Comparison of ENCODE assay signal across 11 mouse cellular contexts in the genomic region with DNA sequence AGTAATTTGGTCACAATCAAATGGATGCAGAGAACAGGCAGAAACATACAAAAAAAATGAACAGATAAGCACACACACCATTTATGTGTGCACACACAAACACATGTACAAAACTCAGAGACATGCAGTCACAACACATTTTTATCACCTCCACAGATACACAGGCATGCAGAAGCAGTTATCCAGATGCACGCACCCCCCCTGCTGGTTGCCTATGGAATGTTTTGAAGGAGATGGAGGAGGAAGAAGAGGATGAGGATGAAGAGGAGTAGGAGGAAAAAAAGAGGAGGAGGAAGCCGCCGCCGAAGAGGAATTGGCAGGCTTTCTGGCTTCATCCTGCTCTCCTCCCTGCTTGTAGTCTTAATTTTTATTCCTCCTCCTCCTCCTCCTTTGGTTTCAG. TPM values are rescaled to one million over a fixed set of nuclear protein-coding genes. Genes with fewer than 3 reads are reported as not detected.
DNase-seq lines count a peak whose midpoint lies in the region; TF ChIP-seq lines count a peak whose summit lies in the region.
"Had no signal": no experiment of that assay in that cellular context is flagged by ENCODE, and none has a peak within 500 bp of the region (broad histone marks: within the 10 kb centered on the region; RNA-seq: fewer than 3 reads in every experiment).

No protein-coding gene starts in this region.

- no peak for TF ChIP-seq EP300 in heart, adult 2 months (IDR thresholded peaks at IDR 0.05; ENCODE audit: insufficient read depth, low read depth, low read length)

- H3K79me2 ChIP-seq in heart, adult 2 months (replicated peaks; ENCODE audit: control insufficient read depth, insufficient read depth, low read length), result no peaks in the 10 kb centered on the region

- TF ChIP-seq CTCF in heart, adult 2 months (IDR thresholded peaks at IDR 0.05), result peak; percentile 47

- 34% methylated on average over 4 of the region's 4 CpGs for WGBS in heart, adult 2 months

- no peak overlapping the region for H3K27ac ChIP-seq in heart, adult 2 months

- H3K9ac ChIP-seq in heart, adult 2 months (ENCODE audit: low read depth, low read length), result no peak overlapping the region

- no peaks in the 10 kb centered on the region for H3K36me3 ChIP-seq in heart, adult 2 months (ENCODE audit: control insufficient read depth, insufficient read depth, low read length)

- no peaks in the 10 kb centered on the region for H3K4me1 ChIP-seq in heart, adult 2 months (ENCODE audit: control insufficient read depth, insufficient read depth, low read length)

- no peaks in the 10 kb centered on the region for H3K27me3 ChIP-seq in heart, adult 2 months (ENCODE audit: control insufficient read depth, insufficient read depth, low read length)

- DNase-seq in heart, adult 2 months, result no peak
- DNase-seq in heart, postnatal 25 days (ENCODE audit: low spot score), result no peak
- peak; percentile 40 for DNase-seq in right cerebral cortex, adult 18-20 months
- no peak for DNase-seq in right cerebral cortex, postnatal 4 days
- DNase-seq in brain, adult 2 months (ENCODE audit: low read depth, low spot score), result peak; percentile 49
- DNase-seq in retina, embryonic 14.5 days (ENCODE audit: low spot score), result peak; percentile 34
- no peak for DNase-seq in left cerebral cortex, postnatal 4 days
- DNase-seq in frontal cortex, postnatal 25 days (ENCODE audit: low spot score in 2 of 2), result no peak

- no peak overlapping the region for H3K4me3 ChIP-seq in heart, adult 2 months
- H3K4me3 ChIP-seq: erythroblast, embryonic 14.5 days had no signal

- TF ChIP-seq POLR2A in heart, adult 2 months (IDR thresholded peaks at IDR 0.05; ENCODE audit: insufficient read depth, low read depth, low read length), result no peak

- intact Hi-C loops in heart, adult 2 months (cut with DNase I), result no loop called here
- intact Hi-C loops in heart, postnatal 25 days (cut with DNase I), result no loop called here
- intact Hi-C loops in left cerebral cortex, postnatal 4 days (cut with DNase I), result no loop called here

RNA-seq across cellular contexts. Expression of gene Fcer2a, which starts 11.7 kb away (rescaled TPM):
- total RNA-seq in heart, adult 2 months (2021), result under 1 TPM; 0.29 to 0.32 TPM
- 0.76 and 0.98 TPM in 2 replicates for polyA plus RNA-seq in heart, adult 2 months (2012; rRNA removed)
- total RNA-seq in heart, postnatal 25 days (2021), result under 1 TPM; 0.29 to 0.59 TPM
- not detected for total RNA-seq in left cerebral cortex, postnatal 4 days (2021)
- total RNA-seq: left cerebral cortex, adult 8-10 months had no signal
- polyA plus RNA-seq: erythroblast, embryonic 14.5 days; heart, embryonic 14.5 days had no signal

RNA-seq across cellular contexts. Expression of gene Clec4g, which starts 14.7 kb away (rescaled TPM):
- total RNA-seq in heart, adult 2 months (2021), result under 1 TPM; 0.66 to 0.70 TPM
- polyA plus RNA-seq in heart, adult 2 months (2012; rRNA removed), result 0.45 and 1.3 TPM in 2 replicates
- under 1 TPM; 0.65 to 0.67 TPM for total RNA-seq in heart, postnatal 25 days (2021)
- total RNA-seq in left cerebral cortex, postnatal 4 days (2021), result not detected

RNA-seq across cellular contexts. Expression of gene Trappc5, which starts 29.6 kb away (rescaled TPM):
- total RNA-seq in heart, adult 2 months (2021), result 10 to 100 TPM; 17.6 to 19.3 TPM
- polyA plus RNA-seq in heart, adult 2 months (2012; rRNA removed), result 19.9 and 30.1 TPM in 2 replicates
- total RNA-seq in heart, postnatal 25 days (2021), result 10 to 100 TPM; 19.1 to 19.3 TPM
- 10 to 100 TPM; 34.4 to 37.0 TPM for total RNA-seq in left cerebral cortex, postnatal 4 days (2021)

RNA-seq across cellular contexts. Expression of gene Fcor, which starts 33.5 kb away (rescaled TPM):
- 1 to 10 TPM; 1.0 to 1.6 TPM for total RNA-seq in heart, adult 2 months (2021)
- polyA plus RNA-seq in heart, adult 2 months (2012; rRNA removed), result 4.2 and 12.9 TPM in 2 replicates
- 1 to 10 TPM in 1 of 2 experiments, not detected in 1; 2.2 TPM for total RNA-seq in heart, postnatal 25 days (2021)
- 10 to 100 TPM; 13.6 to 14.1 TPM for total RNA-seq in left cerebral cortex, postnatal 4 days (2021)
- polyA plus RNA-seq: erythroblast, embryonic 14.5 days had no signal

RNA-seq across cellular contexts. Expression of gene Mcemp1, which starts 40.2 kb away (rescaled TPM):
- total RNA-seq in heart, adult 2 months (2021), result under 1 TPM; 0.21 to 0.89 TPM
- 0.31 TPM in 1 of 2 replicates, not detected in the other for polyA plus RNA-seq in heart, adult 2 months (2012; rRNA removed)
- total RNA-seq in heart, postnatal 25 days (2021), result under 1 TPM; 0.22 to 0.34 TPM
- total RNA-seq in left cerebral cortex, postnatal 4 days (2021), result under 1 TPM; 0.38 to 0.42 TPM
- polyA plus RNA-seq: erythroblast, embryonic 14.5 days had no signal

Comparison
In these comparisons a context has a peak if more than half of its experiments do, and no peak if none do; other contexts are left out.
1. DNase-seq: peak in right cerebral cortex, adult 18-20 months (single experiment), brain, adult 2 months (single experiment) and retina, embryonic 14.5 days (single experiment); none in heart, adult 2 months (0 of 2), heart, postnatal 25 days (single experiment), right cerebral cortex, postnatal 4 days (single experiment), left cerebral cortex, postnatal 4 days (single experiment) and frontal cortex, postnatal 25 days (0 of 2).